Mouse (Mus musculus) MN1 (cell line): ENCODE data around the gene Btbd35f19.
"Not testable (repeated sequence)": the region's sequence is repeated elsewhere in the genome, so short reads cannot be mapped to it uniquely, and the experiment has no call there.

Source experiments
- DNase-seq: peaks from one replicate; pipeline ENCODE4 v3.0.0-alpha.2; 2016; ENCODE audit warnings: low spot score

Gene Btbd35f19

GRCm38 (mm10) chrX:31383818-31384217 lies at the start of gene Btbd35f19:
Gene Btbd35f19 (minus strand): TSS chrX:31383918.
- DNase-seq: not testable (repeated sequence)

- not testable (repeated sequence) for DNase-seq
These were observed 41.8 kb downstream of the Btbd35f19 start for GRCm38 (mm10) chrX:31341924-31342323.

GRCm38 (mm10) chrX:31336154-31336553 lies 47.6 kb downstream of the Btbd35f19 start, which contains the start of gene Btbd35f26:
Gene Btbd35f26 (plus strand): TSS chrX:31336454.
- DNase-seq: not testable (repeated sequence)
